Mouse (Mus musculus): ENCODE results near the gene Axl. TPM values are rescaled to one million over a fixed set of nuclear protein-coding genes. Genes with fewer than 3 reads are reported as not detected.

The Axl gene
- polyA plus RNA-seq, 1 experiment from 2014 or later, result 27.6 TPM

Small RNA genes lying within 50 kb of the gene (microRNA-seq; reads per million reads assigned to microRNA genes)
- not detected for gene Gm24865

Other genes with a start within 250 kb of the Axl start
- gene Ceacam2, start 248.8 kb downstream of the Axl start, polyA plus RNA-seq (2015; fragmentation: Nextera tagmentation; extraction: Ambion mirVana), result 0.08 and 0.19 TPM in 2 replicates
- 0.20 TPM in 1 of 2 replicates, not detected in the other for gene Erich4, start 172.8 kb downstream of the Axl start, polyA plus RNA-seq (2015; fragmentation: Nextera tagmentation; extraction: Ambion mirVana)
- gene Dmac2, start 169.3 kb downstream of the Axl start, polyA plus RNA-seq (2015; fragmentation: Nextera tagmentation; extraction: Ambion mirVana), result 48.2 and 49.5 TPM in 2 replicates
- 1.8 and 5.3 TPM in 2 replicates for gene B3gnt8, start 162.1 kb downstream of the Axl start, polyA plus RNA-seq (2015; fragmentation: Nextera tagmentation; extraction: Ambion mirVana)
- 39.6 and 49.5 TPM in 2 replicates for gene Bckdha, start 129.7 kb downstream of the Axl start, polyA plus RNA-seq (2015; fragmentation: Nextera tagmentation; extraction: Ambion mirVana)
- gene Exosc5, start 129.5 kb downstream of the Axl start, polyA plus RNA-seq (2015; fragmentation: Nextera tagmentation; extraction: Ambion mirVana), result 36.8 and 55.4 TPM in 2 replicates
- 73.9 and 97.4 TPM in 2 replicates for gene Tmem91, start 113.5 kb downstream of the Axl start, polyA plus RNA-seq (2015; fragmentation: Nextera tagmentation; extraction: Ambion mirVana)
- 42.9 and 46.9 TPM in 2 replicates for gene B9d2, start 107.9 kb downstream of the Axl start, polyA plus RNA-seq (2015; fragmentation: Nextera tagmentation; extraction: Ambion mirVana)
- 0.88 and 1.8 TPM in 2 replicates for gene Tgfb1, start 101.7 kb downstream of the Axl start, polyA plus RNA-seq (2015; fragmentation: Nextera tagmentation; extraction: Ambion mirVana)
- 30.2 and 33.2 TPM in 2 replicates for gene Ccdc97, start 69.6 kb downstream of the Axl start, polyA plus RNA-seq (2015; fragmentation: Nextera tagmentation; extraction: Ambion mirVana)
- 37.3 and 43.9 TPM in 2 replicates for gene Hnrnpul1, start 33.9 kb downstream of the Axl start, polyA plus RNA-seq (2015; fragmentation: Nextera tagmentation; extraction: Ambion mirVana)
- gene Cyp2s1, start 28.2 kb upstream of the Axl start, polyA plus RNA-seq (2015; fragmentation: Nextera tagmentation; extraction: Ambion mirVana), result 2.8 and 6.1 TPM in 2 replicates
- gene Cyp2b10, start 108.9 kb upstream of the Axl start, polyA plus RNA-seq (2015; fragmentation: Nextera tagmentation; extraction: Ambion mirVana), result not detected in 2 replicates

Data from neural tube, embryonic 15.5 days (tissue).